Mouse (Mus musculus): ENCODE results near the gene Hbb-y. TPM values are rescaled to one million over a fixed set of nuclear protein-coding genes. Genes with fewer than 3 reads are reported as not detected.
"Not testable (repeated sequence)": the region's sequence is repeated elsewhere in the genome, so short reads cannot be mapped to it uniquely, and the experiment has no call there.

Gene Hbb-y
- polyA plus RNA-seq, 1 experiment from 2014 or later = 0.38 TPM

DNA sequence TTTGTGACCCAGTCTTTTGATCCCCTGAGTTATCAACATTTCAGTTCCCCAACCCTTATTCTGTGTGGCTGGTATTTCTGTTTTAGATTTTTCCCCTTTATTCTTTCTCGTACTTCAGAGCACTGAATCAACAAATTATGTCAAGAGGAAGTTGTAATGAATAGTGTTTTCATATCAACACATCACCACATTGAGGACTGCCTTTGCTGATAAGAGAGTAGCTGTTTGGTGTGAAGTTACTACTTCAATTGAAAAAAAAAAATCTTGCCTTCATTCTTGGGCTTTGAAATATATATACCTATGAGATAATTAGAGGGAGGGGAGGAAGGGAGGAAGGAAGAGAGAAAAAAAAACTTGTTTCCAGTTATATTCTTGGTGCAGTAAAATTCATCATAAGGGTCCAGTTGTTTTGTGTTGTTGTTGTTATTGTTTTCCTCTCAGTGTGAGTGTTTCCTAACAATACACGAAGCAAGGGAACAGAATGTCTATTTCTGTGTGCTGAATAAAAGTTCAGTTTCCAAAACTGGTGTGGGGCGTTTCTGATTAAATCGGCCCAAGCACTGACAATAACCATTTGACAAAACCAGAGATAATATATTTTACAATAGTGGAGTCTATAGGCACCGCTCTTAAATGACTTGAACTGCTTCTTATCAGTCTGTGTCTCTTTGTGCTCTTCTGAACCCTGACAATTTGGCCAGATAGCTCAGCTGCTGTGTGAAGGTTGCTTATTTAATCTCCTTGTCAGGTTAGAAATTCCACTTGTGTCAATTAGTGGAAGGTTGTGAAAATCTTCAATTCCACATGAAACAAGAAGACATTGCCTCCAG, 43.8 kb downstream of the Hbb-y start:
- Histone ChIP-seq H3K4me1 (replicated peaks; ENCODE audit: insufficient read depth, low read length) (no peaks in the 10 kb centered on the region), H3K27ac (no peak overlapping the region), H3K27me3 (ENCODE audit: insufficient read depth, low read length) (no peaks in the 10 kb centered on the region), H3K9me3 (replicated peaks; ENCODE audit: low read length) (no peaks in the 10 kb centered on the region), H3K36me3 (ENCODE audit: insufficient read depth, low read length) (no peaks in the 10 kb centered on the region), H3K4me2 (ENCODE audit: low read length) (no peak overlapping the region), H3K4me3 (replicated peaks; ENCODE audit: low read depth, low read length) (no peak overlapping the region), H3K9ac (ENCODE audit: low read depth, low read length) (no peak overlapping the region)
- no peak for DNase-seq (ENCODE audit: low spot score)
- WGBS = 55% methylated on average over 5 of the region's 5 CpGs
- no peak for ATAC-seq (replicated peaks; ENCODE audit: low FRiP score, low read depth)
- TF ChIP-seq CTCF (IDR thresholded peaks at IDR 0.05; ENCODE audit: low read depth) = no peak

DNA sequence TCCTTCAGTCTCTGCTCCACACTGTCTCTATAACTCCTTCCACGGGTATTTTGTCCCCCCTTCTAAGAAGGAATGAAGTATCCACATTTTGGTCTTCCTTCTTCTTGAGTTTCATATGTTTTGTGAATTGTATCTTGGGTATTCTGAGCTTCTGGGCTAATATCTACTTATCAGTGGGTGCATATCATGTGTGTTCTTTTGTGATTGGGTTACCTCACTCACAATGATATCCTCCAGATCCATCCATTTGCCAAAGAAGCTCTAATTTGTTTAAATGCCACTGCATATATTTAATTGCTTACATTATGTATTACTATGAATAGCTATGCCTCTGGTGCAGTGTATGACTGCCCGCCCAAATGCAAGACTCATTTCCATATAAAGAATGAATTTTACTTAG, 44.9 kb downstream of the Hbb-y start:
- not testable (repeated sequence) for H3K27ac ChIP-seq; H3K9me3 ChIP-seq (replicated peaks; ENCODE audit: low read length); H3K27me3 ChIP-seq (ENCODE audit: insufficient read depth, low read length); ATAC-seq (replicated peaks; ENCODE audit: low FRiP score, low read depth); H3K36me3 ChIP-seq (ENCODE audit: insufficient read depth, low read length); DNase-seq (ENCODE audit: low spot score); H3K4me3 ChIP-seq (replicated peaks; ENCODE audit: low read depth, low read length); H3K4me2 ChIP-seq (ENCODE audit: low read length); H3K9ac ChIP-seq (ENCODE audit: low read depth, low read length); H3K4me1 ChIP-seq (replicated peaks; ENCODE audit: insufficient read depth, low read length)
- 64% methylated on average over 2 of the region's 2 CpGs for WGBS

DNA sequence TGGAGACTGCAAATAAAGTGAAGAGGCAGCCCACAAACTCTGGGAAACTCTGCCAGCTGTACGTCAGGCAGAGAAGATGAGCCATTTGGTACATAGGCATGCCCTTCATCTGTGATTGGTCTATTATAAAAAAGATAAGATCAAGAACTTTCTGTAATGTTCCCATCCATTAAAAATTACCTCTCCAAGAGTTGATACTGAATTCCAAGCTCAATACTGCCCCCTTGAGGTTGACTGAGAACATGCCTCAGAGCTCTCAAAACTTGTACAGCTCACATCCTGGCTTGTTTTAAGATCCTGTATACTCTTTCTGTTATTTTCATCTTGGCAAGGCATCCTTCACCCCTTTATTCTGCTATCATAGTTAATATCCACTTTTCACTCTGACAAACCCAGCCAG, 46.2 kb downstream of the Hbb-y start:
- Histone ChIP-seq H3K27ac (no peak overlapping the region), H3K9ac (ENCODE audit: low read depth, low read length) (no peak overlapping the region), H3K9me3 (replicated peaks; ENCODE audit: low read length) (no peaks in the 10 kb centered on the region), H3K4me3 (replicated peaks; ENCODE audit: low read depth, low read length) (no peak overlapping the region), H3K27me3 (ENCODE audit: insufficient read depth, low read length) (no peaks in the 10 kb centered on the region), H3K36me3 (ENCODE audit: insufficient read depth, low read length) (no peaks in the 10 kb centered on the region), H3K4me1 (replicated peaks; ENCODE audit: insufficient read depth, low read length) (no peaks in the 10 kb centered on the region), H3K4me2 (ENCODE audit: low read length) (no peak overlapping the region)
- 46% methylated on average over 1 of the region's 1 CpGs for WGBS
- peak; percentile 67 for TF ChIP-seq CTCF (IDR thresholded peaks at IDR 0.05; ENCODE audit: low read depth)
- peak; percentile 53 for DNase-seq (ENCODE audit: low spot score)
- no peak for ATAC-seq (replicated peaks; ENCODE audit: low FRiP score, low read depth)

Other genes with a start within 250 kb of the Hbb-y start
- not detected in 2 replicates for gene Olfr620, start 240.7 kb downstream of the Hbb-y start, polyA plus RNA-seq (2015; fragmentation: Nextera tagmentation; extraction: Ambion mirVana)
- not detected in 2 replicates for gene Olfr622, start 210.5 kb downstream of the Hbb-y start, polyA plus RNA-seq (2015; fragmentation: Nextera tagmentation; extraction: Ambion mirVana)
- gene Olfr623, start 189.5 kb downstream of the Hbb-y start, polyA plus RNA-seq (2015; fragmentation: Nextera tagmentation; extraction: Ambion mirVana) = not detected in 2 replicates
- 0.01 and 0.04 TPM in 2 replicates for gene Olfr624, start 182.0 kb downstream of the Hbb-y start, polyA plus RNA-seq (2015; fragmentation: Nextera tagmentation; extraction: Ambion mirVana)
- not detected in 2 replicates for gene Olfr625-ps1, start 170.5 kb downstream of the Hbb-y start, polyA plus RNA-seq (2015; fragmentation: Nextera tagmentation; extraction: Ambion mirVana)
- gene Olfr243, start 138.5 kb downstream of the Hbb-y start, polyA plus RNA-seq (2015; fragmentation: Nextera tagmentation; extraction: Ambion mirVana) = not detected in 2 replicates
- gene Olfr628, start 122.8 kb downstream of the Hbb-y start, polyA plus RNA-seq (2015; fragmentation: Nextera tagmentation; extraction: Ambion mirVana) = not detected in 2 replicates
- gene Olfr629, start 108.3 kb downstream of the Hbb-y start, polyA plus RNA-seq (2015; fragmentation: Nextera tagmentation; extraction: Ambion mirVana) = not detected in 2 replicates
- not detected in 2 replicates for gene Olfr630, start 95.9 kb downstream of the Hbb-y start, polyA plus RNA-seq (2015; fragmentation: Nextera tagmentation; extraction: Ambion mirVana)
- gene Olfr69, start 81.6 kb downstream of the Hbb-y start, polyA plus RNA-seq (2015; fragmentation: Nextera tagmentation; extraction: Ambion mirVana) = not detected in 2 replicates
- gene Olfr68, start 73.5 kb downstream of the Hbb-y start, polyA plus RNA-seq (2015; fragmentation: Nextera tagmentation; extraction: Ambion mirVana) = not detected in 2 replicates
- gene Olfr67, start 61.4 kb downstream of the Hbb-y start, polyA plus RNA-seq (2015; fragmentation: Nextera tagmentation; extraction: Ambion mirVana) = not detected in 2 replicates
- 402 and 408 TPM in 2 replicates for gene Hbb-bt, start 39.2 kb downstream of the Hbb-y start, polyA plus RNA-seq (2015; fragmentation: Nextera tagmentation; extraction: Ambion mirVana)
- 1,726 and 1,799 TPM in 2 replicates for gene Hbb-bs, start 25.1 kb downstream of the Hbb-y start, polyA plus RNA-seq (2015; fragmentation: Nextera tagmentation; extraction: Ambion mirVana)
- not detected in 2 replicates for gene Hbb-bh2, start 12.7 kb downstream of the Hbb-y start, polyA plus RNA-seq (2015; fragmentation: Nextera tagmentation; extraction: Ambion mirVana)
- gene Hbb-bh1, start 10.1 kb downstream of the Hbb-y start, polyA plus RNA-seq (2015; fragmentation: Nextera tagmentation; extraction: Ambion mirVana) = not detected in 2 replicates
- gene Olfr66, start 33.0 kb upstream of the Hbb-y start, polyA plus RNA-seq (2015; fragmentation: Nextera tagmentation; extraction: Ambion mirVana) = not detected in 2 replicates
- not detected in 2 replicates for gene Olfr64, start 41.3 kb upstream of the Hbb-y start, polyA plus RNA-seq (2015; fragmentation: Nextera tagmentation; extraction: Ambion mirVana)
- gene Olfr65, start 50.3 kb upstream of the Hbb-y start, polyA plus RNA-seq (2015; fragmentation: Nextera tagmentation; extraction: Ambion mirVana) = not detected in 2 replicates
- not detected in 2 replicates for gene Olfr631, start 75.6 kb upstream of the Hbb-y start, polyA plus RNA-seq (2015; fragmentation: Nextera tagmentation; extraction: Ambion mirVana)
- not detected in 2 replicates for gene Olfr632, start 81.1 kb upstream of the Hbb-y start, polyA plus RNA-seq (2015; fragmentation: Nextera tagmentation; extraction: Ambion mirVana)
- gene Olfr633, start 91.2 kb upstream of the Hbb-y start, polyA plus RNA-seq (2015; fragmentation: Nextera tagmentation; extraction: Ambion mirVana) = not detected in 2 replicates
- not detected in 2 replicates for gene Olfr635, start 117.9 kb upstream of the Hbb-y start, polyA plus RNA-seq (2015; fragmentation: Nextera tagmentation; extraction: Ambion mirVana)
- gene Olfr638, start 145.5 kb upstream of the Hbb-y start, polyA plus RNA-seq (2015; fragmentation: Nextera tagmentation; extraction: Ambion mirVana) = not detected in 2 replicates
- 0.01 TPM in 1 of 2 replicates, not detected in the other for gene Olfr639, start 164.1 kb upstream of the Hbb-y start, polyA plus RNA-seq (2015; fragmentation: Nextera tagmentation; extraction: Ambion mirVana)
- not detected in 2 replicates for gene Olfr640, start 172.4 kb upstream of the Hbb-y start, polyA plus RNA-seq (2015; fragmentation: Nextera tagmentation; extraction: Ambion mirVana)
- gene Olfr641, start 182.2 kb upstream of the Hbb-y start, polyA plus RNA-seq (2015; fragmentation: Nextera tagmentation; extraction: Ambion mirVana) = not detected in 2 replicates
- gene Olfr642, start 199.4 kb upstream of the Hbb-y start, polyA plus RNA-seq (2015; fragmentation: Nextera tagmentation; extraction: Ambion mirVana) = not detected in 2 replicates
- not detected in 2 replicates for gene 4930516K23Rik, start 208.2 kb upstream of the Hbb-y start, polyA plus RNA-seq (2015; fragmentation: Nextera tagmentation; extraction: Ambion mirVana)
- gene Olfr644, start 218.7 kb upstream of the Hbb-y start, polyA plus RNA-seq (2015; fragmentation: Nextera tagmentation; extraction: Ambion mirVana) = not detected in 2 replicates
- gene Olfr645, start 232.2 kb upstream of the Hbb-y start, polyA plus RNA-seq (2015; fragmentation: Nextera tagmentation; extraction: Ambion mirVana) = not detected in 2 replicates